Mouse (Mus musculus) midbrain, embryonic 16.5 days (tissue): Measurements from ENCODE around the gene Fgfr2. TPM values are rescaled to one million over a fixed set of nuclear protein-coding genes. Genes with fewer than 3 reads are reported as not detected.

ENCODE experiments used
- ATAC-seq: fragments of 200-750 bp; cut with Nextera tagmentation; 2 replicates; pipeline ENCODE4 v1.8.0; 2017; ENCODE audit warnings: moderate TSS enrichment
- H3K27ac ChIP-seq: fragments of 300-500 bp; sonication (generic); 2 replicates; pipeline ENCODE4 v1.5.1; 2014; ENCODE audit warnings: mild to moderate bottlenecking, low read length, mixed read lengths
- H3K27me3 ChIP-seq: fragments of 300-500 bp; sonication (generic); 2 replicates; pipeline ENCODE4 v1.6.1; 2014; ENCODE audit warnings: low read depth, low read length, mixed read lengths; ENCODE audit not compliant: control insufficient read depth, insufficient read depth
- H3K36me3 ChIP-seq: fragments of 300-500 bp; sonication (generic); 2 replicates; pipeline ENCODE4 v1.6.1; 2014; ENCODE audit warnings: mild to moderate bottlenecking, low read length, moderate library complexity, mixed read lengths; ENCODE audit not compliant: control insufficient read depth, insufficient read depth
- H3K4me1 ChIP-seq: fragments of 300-500 bp; sonication (generic); 2 replicates; pipeline ENCODE4 v1.6.1; 2014; ENCODE audit warnings: mild to moderate bottlenecking, low read length, mixed read lengths; ENCODE audit not compliant: control insufficient read depth, insufficient read depth
- H3K4me2 ChIP-seq: fragments of 300-500 bp; sonication (generic); 2 replicates; pipeline ENCODE4 v1.6.1; 2014; ENCODE audit warnings: mild to moderate bottlenecking, low read length, mixed read lengths
- H3K4me3 ChIP-seq: fragments of 300-500 bp; sonication (generic); 2 replicates; pipeline ENCODE4 v1.5.1; 2014; ENCODE audit warnings: low read depth, mild to moderate bottlenecking, low read length, moderate library complexity, mixed read lengths
- H3K9ac ChIP-seq: fragments of 300-500 bp; sonication (generic); 2 replicates; pipeline ENCODE4 v1.6.1; 2014; ENCODE audit warnings: low read depth, low read length, mixed read lengths
- H3K9me3 ChIP-seq: fragments of 300-500 bp; sonication (generic); replicated peaks from 2 replicates; pipeline ENCODE4 v1.6.1; 2014; ENCODE audit warnings: mild to moderate bottlenecking, low read length, mixed read lengths; ENCODE audit not compliant: control insufficient read depth, poor library complexity, severe bottlenecking
- WGBS: fragments of 180-500 bp; shearing (Covaris S2); extraction: QIAGEN DNeasy Blood & Tissue Kit; methylation state at CpG from one replicate; pipeline ENCODE4 v1.1.7; 2014; 5-methylcytosine and 5-hydroxymethylcytosine counted together
- polyA plus RNA-seq: library from polyadenylated mRNA; unstranded; fragments of >200 nt; fragmentation: Nextera tagmentation; extraction: Ambion mirVana; gene quantifications from 2 replicates; pipeline ENCODE4 v1.2.1, GENCODE M21; 2015

The Fgfr2 gene
- polyA plus RNA-seq, 1 experiment from 2014 or later: 23.8 TPM

GRCm38 (mm10) chr7:130211411-130211810 is 2911.7 kb downstream of the Fgfr2 start:
- no peak for ATAC-seq
- Histone ChIP-seq H3K4me3 (no peak overlapping the region), H3K27ac (no peak overlapping the region), H3K36me3 (no peaks in the 10 kb centered on the region), H3K4me2 (no peak overlapping the region), H3K27me3 (no peaks in the 10 kb centered on the region; the same call in 1 of the 2 replicates), H3K4me1 (peaks cover 14% of the 10 kb centered on the region), H3K9me3 (no peaks in the 10 kb centered on the region), H3K9ac (no peak overlapping the region)
- WGBS: 47% methylated on average over 5 of the region's 5 CpGs

- Histone ChIP-seq H3K9me3 (no peaks in the 10 kb centered on the region), H3K27ac (no peak overlapping the region), H3K9ac (no peak overlapping the region), H3K27me3 (no peaks in the 10 kb centered on the region; the same call in 1 of the 2 replicates), H3K4me2 (no peak overlapping the region), H3K4me3 (no peak overlapping the region), H3K4me1 (peaks cover 7% of the 10 kb centered on the region), H3K36me3 (no peaks in the 10 kb centered on the region)
- WGBS: 35% methylated on average over 4 of the region's 4 CpGs
- no peak for ATAC-seq
These were observed 2914.5 kb downstream of the Fgfr2 start for GRCm38 (mm10) chr7:130208601-130209000.

GRCm38 (mm10) chr7:130206181-130206582 is 2917.0 kb downstream of the Fgfr2 start:
- Histone ChIP-seq H3K4me1 (peaks cover 7% of the 10 kb centered on the region), H3K27me3 (no peaks in the 10 kb centered on the region; the same call in 1 of the 2 replicates), H3K36me3 (no peaks in the 10 kb centered on the region), H3K27ac (0 out of 2 replicates have a peak overlapping the region, but pooled peaks have one; percentile 0), H3K4me2 (no peak overlapping the region), H3K9ac (no peak overlapping the region), H3K4me3 (no peak overlapping the region), H3K9me3 (no peaks in the 10 kb centered on the region)
- ATAC-seq: no peak; the same call in 1 of the 2 replicates
- WGBS: 11% methylated on average over 6 of the region's 6 CpGs

- peaks cover 7% of the 10 kb centered on the region for H3K4me1 ChIP-seq
- WGBS: 86% methylated on average over 7 of the region's 7 CpGs
- no peak overlapping the region for H3K4me3 ChIP-seq
- H3K27ac ChIP-seq: no peak overlapping the region
- no peak overlapping the region for H3K4me2 ChIP-seq
- H3K36me3 ChIP-seq: no peaks in the 10 kb centered on the region
- no peak for ATAC-seq
- H3K9ac ChIP-seq: no peak overlapping the region
- H3K27me3 ChIP-seq: no peaks in the 10 kb centered on the region
- H3K9me3 ChIP-seq: no peaks in the 10 kb centered on the region
These were observed 2918.0 kb downstream of the Fgfr2 start for GRCm38 (mm10) chr7:130205140-130205539.

- no peaks in the 10 kb centered on the region for H3K27me3 ChIP-seq
- no peaks in the 10 kb centered on the region for H3K9me3 ChIP-seq
- peaks cover 3% of the 10 kb centered on the region; the same call in 1 of the 2 replicates for H3K4me1 ChIP-seq
- H3K4me2 ChIP-seq: no peak overlapping the region
- H3K27ac ChIP-seq: no peak overlapping the region
- no peak for ATAC-seq
- WGBS: 70% methylated on average over 8 of the region's 8 CpGs
- no peak overlapping the region for H3K9ac ChIP-seq
- no peak overlapping the region for H3K4me3 ChIP-seq
- H3K36me3 ChIP-seq: no peaks in the 10 kb centered on the region
These were observed 2922.1 kb downstream of the Fgfr2 start for GRCm38 (mm10) chr7:130201020-130201419.

- Histone ChIP-seq H3K9ac (no peak overlapping the region), H3K27me3 (no peaks in the 10 kb centered on the region), H3K4me2 (no peak overlapping the region), H3K9me3 (no peaks in the 10 kb centered on the region), H3K4me1 (no peaks in the 10 kb centered on the region), H3K27ac (no peak overlapping the region), H3K4me3 (no peak overlapping the region), H3K36me3 (no peaks in the 10 kb centered on the region)
- WGBS: 89% methylated on average over 9 of the region's 9 CpGs
- no peak for ATAC-seq
These were observed 2923.2 kb downstream of the Fgfr2 start for GRCm38 (mm10) chr7:130199951-130200350.

GRCm38 (mm10) chr7:130199317-130199716 is 2923.8 kb downstream of the Fgfr2 start:
- ATAC-seq: no peak
- WGBS: 63% methylated on average over 5 of the region's 5 CpGs
- no peaks in the 10 kb centered on the region for H3K9me3 ChIP-seq

GRCm38 (mm10) chr7:130195081-130195480 is 2928.1 kb downstream of the Fgfr2 start:
- no peak overlapping the region for H3K27ac ChIP-seq
- no peak for ATAC-seq
- H3K4me2 ChIP-seq: no peak overlapping the region
- no peaks in the 10 kb centered on the region for H3K9me3 ChIP-seq
- WGBS: 93% methylated on average over 2 of the region's 2 CpGs
- no peaks in the 10 kb centered on the region for H3K36me3 ChIP-seq
- H3K27me3 ChIP-seq: no peaks in the 10 kb centered on the region
- H3K4me1 ChIP-seq: no peaks in the 10 kb centered on the region
- no peak overlapping the region for H3K4me3 ChIP-seq
- no peak overlapping the region for H3K9ac ChIP-seq

More at GRCm38 (mm10) chr7:130199317-130199716, 2923.8 kb downstream of the Fgfr2 start:
- H3K27me3 ChIP-seq: no peaks in the 10 kb centered on the region
- H3K27ac ChIP-seq: no peak overlapping the region
- no peak overlapping the region for H3K4me2 ChIP-seq
- no peak overlapping the region for H3K9ac ChIP-seq
- H3K4me3 ChIP-seq: no peak overlapping the region
- no peaks in the 10 kb centered on the region for H3K4me1 ChIP-seq
- no peaks in the 10 kb centered on the region for H3K36me3 ChIP-seq

- Histone ChIP-seq H3K4me3 (no peak overlapping the region), H3K27ac (no peak overlapping the region), H3K4me1 (no peaks in the 10 kb centered on the region), H3K4me2 (no peak overlapping the region), H3K9ac (no peak overlapping the region), H3K36me3 (no peaks in the 10 kb centered on the region), H3K27me3 (no peaks in the 10 kb centered on the region), H3K9me3 (no peaks in the 10 kb centered on the region)
- 68% methylated on average over 15 of the region's 15 CpGs for WGBS
- ATAC-seq: no peak
These were observed 2932.7 kb downstream of the Fgfr2 start for GRCm38 (mm10) chr7:130190329-130190975.
